Mouse (Mus musculus) forebrain, embryonic 14.5 days (tissue): ENCODE measurements at regions not wholly inside any gene's neighbourhood (a gene's known extent, or its start where the extent isn't known, plus 50 kb on each side); places are given as distances from the start of the nearest gene placed in this dataset.
"Not testable (repeated sequence)": the region's sequence is repeated elsewhere in the genome, so short reads cannot be mapped to it uniquely, and the experiment has no call there.

Experiments
- ATAC-seq: fragments of 200-750 bp; cut with Nextera tagmentation; 2 replicates; pipeline ENCODE4 v1.8.0; 2017; ENCODE audit warnings: mild to moderate bottlenecking, moderate library complexity
- DNase-seq: peaks from one replicate; pipeline ENCODE4 v3.0.0-alpha.2; 2015; ENCODE audit warnings: low spot score
- H3K27ac ChIP-seq: fragments of 300-500 bp; sonication (generic); 2 replicates; pipeline ENCODE4 v1.5.1; 2014; ENCODE audit warnings: low read depth, mild to moderate bottlenecking, control low read depth, low read length, moderate library complexity
- H3K27me3 ChIP-seq: fragments of 300-500 bp; sonication (generic); replicated peaks from 2 replicates; pipeline ENCODE4 v1.6.1; 2014; ENCODE audit warnings: low read length, control low read depth, mixed read lengths; ENCODE audit not compliant: control insufficient read depth, insufficient read depth
- H3K36me3 ChIP-seq: fragments of 300-500 bp; sonication (generic); 2 replicates; pipeline ENCODE4 v1.6.1; 2014; ENCODE audit warnings: low read length, control low read depth; ENCODE audit not compliant: control insufficient read depth, insufficient read depth
- H3K4me1 ChIP-seq: fragments of 300-500 bp; sonication (generic); 2 replicates; pipeline ENCODE4 v1.6.1; 2014; ENCODE audit warnings: antibody characterized with exemption, low read length, control low read depth; ENCODE audit not compliant: control insufficient read depth, insufficient read depth
- H3K4me2 ChIP-seq: fragments of 300-500 bp; sonication (generic); 2 replicates; pipeline ENCODE4 v1.6.1; 2014; ENCODE audit warnings: mild to moderate bottlenecking, control low read depth, low read length
- H3K4me3 ChIP-seq: fragments of 300-500 bp; sonication (generic); 2 replicates; pipeline ENCODE4 v1.5.1; 2014; ENCODE audit warnings: low read depth, low read length, control low read depth
- H3K9ac ChIP-seq: fragments of 300-500 bp; sonication (generic); 2 replicates; pipeline ENCODE4 v1.6.1; 2014; ENCODE audit warnings: mild to moderate bottlenecking, low read length, control low read depth, moderate library complexity
- H3K9me3 ChIP-seq: fragments of 300-500 bp; sonication (generic); replicated peaks from 2 replicates; pipeline ENCODE4 v1.6.1; 2016; ENCODE audit warnings: low read length, control low read depth, mixed read lengths; ENCODE audit not compliant: control insufficient read depth
- WGBS: fragments of 180-500 bp; shearing (Covaris S2); extraction: QIAGEN DNeasy Blood & Tissue Kit; methylation state at CpG from one replicate; pipeline ENCODE4 v1.1.7; 2014; 5-methylcytosine and 5-hydroxymethylcytosine counted together

DNA sequence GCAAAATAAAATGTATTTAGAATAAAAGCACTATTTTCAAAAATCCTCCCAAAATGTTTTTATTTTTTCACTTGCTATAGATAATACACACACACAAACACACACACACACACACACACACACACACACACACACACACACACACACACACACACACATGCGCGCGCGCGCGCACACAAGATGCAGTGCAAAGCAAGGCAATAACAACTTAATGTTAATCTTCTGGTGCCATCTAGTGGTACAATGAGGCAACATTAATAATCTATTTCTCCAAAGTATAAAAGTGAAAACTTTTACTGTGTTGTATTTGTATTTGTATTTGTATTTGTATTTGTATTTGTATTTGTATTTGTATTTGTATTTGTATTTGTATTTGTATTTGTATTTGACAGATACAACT, 136.2 kb upstream of the Arrdc3 start:
- not testable (repeated sequence) for H3K27ac ChIP-seq, H3K4me3 ChIP-seq, H3K4me2 ChIP-seq, H3K36me3 ChIP-seq, H3K9me3 ChIP-seq, H3K4me1 ChIP-seq, H3K9ac ChIP-seq, H3K27me3 ChIP-seq
- ATAC-seq: peak; percentile 86
- peak; percentile 86 for DNase-seq
- WGBS: 47% methylated on average over 6 of the region's 6 CpGs
